Mouse (Mus musculus) ES-E14 (cell line): ENCODE data around the gene Nectin2. TPM values are rescaled to one million over a fixed set of nuclear protein-coding genes. Genes with fewer than 3 reads are reported as not detected.
A peak's percentile ranks its signal among the peaks of the same experiment; 100 is the strongest.

ENCODE experiments used
- DNase-seq: peaks from one replicate; pipeline ENCODE4 v3.0.0-alpha.2; 2013; ENCODE audit warnings: low read depth, low spot score
- H3K27ac ChIP-seq: 2 replicates; pipeline ENCODE4 v1.5.1; 2012; ENCODE audit warnings: low read depth, mild to moderate bottlenecking, low read length, moderate library complexity, mixed read lengths; ENCODE audit not compliant: poor library complexity, insufficient read depth, severe bottlenecking
- H3K36me3 ChIP-seq: 2 replicates; pipeline ENCODE4 v1.6.1; 2012; ENCODE audit warnings: mild to moderate bottlenecking, low read length, moderate library complexity, mixed read lengths; ENCODE audit not compliant: control insufficient read depth, poor library complexity, insufficient read depth, severe bottlenecking
- H3K4me1 ChIP-seq, 2 experiments: fragments of 150-350 bp in 1 of 2; sonication (generic) in 1 of 2; 2 replicates each; pipeline ENCODE4 v1.6.1; 2012; ENCODE audit warnings: low read length in 2 of 2, mild to moderate bottlenecking in 1 of 2, mixed read lengths in 1 of 2; ENCODE audit not compliant: control insufficient read depth in 2 of 2, insufficient read depth in 2 of 2, poor library complexity in 1 of 2
- H3K4me3 ChIP-seq, 2 experiments: fragments of 150-350 bp in 1 of 2; sonication (generic) in 1 of 2; 2 replicates each; pipeline ENCODE4 v1.5.1; 2012; ENCODE audit warnings: low read length in 2 of 2, low read depth in 1 of 2, mild to moderate bottlenecking in 1 of 2, mixed read lengths in 1 of 2; ENCODE audit not compliant: insufficient read depth in 1 of 2, poor library complexity in 1 of 2, severe bottlenecking in 1 of 2
- H3K9ac ChIP-seq: 2 replicates; pipeline ENCODE4 v1.6.1; 2012; ENCODE audit warnings: low read depth, mild to moderate bottlenecking, low read length, mixed read lengths; ENCODE audit not compliant: poor library complexity, insufficient read depth, severe bottlenecking
- H3K9me3 ChIP-seq: fragments of 150-350 bp; sonication (generic); 2 replicates; pipeline ENCODE4 v1.6.1; 2012; ENCODE audit warnings: low read depth, mild to moderate bottlenecking, low read length; ENCODE audit not compliant: control insufficient read depth, insufficient read depth
- CHD2 ChIP-seq: IDR thresholded peaks from 2 replicates; pipeline ENCODE4 v1.6.1; 2014; ENCODE audit warnings: mild to moderate bottlenecking, low read depth, low read length, inconsistent platforms
- HCFC1 ChIP-seq: IDR thresholded peaks from 2 replicates; pipeline ENCODE4 v1.6.1; 2012; ENCODE audit warnings: low read length, inconsistent platforms, borderline replicate concordance; ENCODE audit not compliant: insufficient read depth
- MAFK ChIP-seq: IDR thresholded peaks from 2 replicates; pipeline ENCODE4 v1.6.1; 2014; ENCODE audit warnings: mild to moderate bottlenecking, low read depth, low read length, inconsistent platforms; ENCODE audit not compliant: insufficient read depth
- ZC3H11A ChIP-seq: IDR thresholded peaks from 2 replicates; pipeline ENCODE4 v1.6.1; 2012; ENCODE audit warnings: low read depth, mild to moderate bottlenecking, inconsistent platforms, low read length, borderline replicate concordance
- ZNF384 ChIP-seq: IDR thresholded peaks from 2 replicates; pipeline ENCODE4 v1.6.1; 2012; ENCODE audit warnings: low read depth, low read length, inconsistent platforms
- in situ Hi-C, 2 experiments: fragments of 600-800 bp; cut with MboI; formaldehyde crosslinking; loops; one replicate each; pipeline ENCODE4 v1.15.1; 2025; ENCODE audit warnings: low sequenced_read_pairs in 2 of 2, inconsistent platforms in 1 of 2; ENCODE audit not compliant: unreplicated experiment in 2 of 2
- total RNA-seq: library from RNA; depleted of rRNA; stranded (reverse); fragments of 300-350 nt; gene quantifications from 2 replicates; pipeline ENCODE4 v1.2.3, GENCODE M21; 2012; rRNA removed

Gene Nectin2
- total RNA-seq = 241 and 392 TPM in 2 replicates

DNA sequence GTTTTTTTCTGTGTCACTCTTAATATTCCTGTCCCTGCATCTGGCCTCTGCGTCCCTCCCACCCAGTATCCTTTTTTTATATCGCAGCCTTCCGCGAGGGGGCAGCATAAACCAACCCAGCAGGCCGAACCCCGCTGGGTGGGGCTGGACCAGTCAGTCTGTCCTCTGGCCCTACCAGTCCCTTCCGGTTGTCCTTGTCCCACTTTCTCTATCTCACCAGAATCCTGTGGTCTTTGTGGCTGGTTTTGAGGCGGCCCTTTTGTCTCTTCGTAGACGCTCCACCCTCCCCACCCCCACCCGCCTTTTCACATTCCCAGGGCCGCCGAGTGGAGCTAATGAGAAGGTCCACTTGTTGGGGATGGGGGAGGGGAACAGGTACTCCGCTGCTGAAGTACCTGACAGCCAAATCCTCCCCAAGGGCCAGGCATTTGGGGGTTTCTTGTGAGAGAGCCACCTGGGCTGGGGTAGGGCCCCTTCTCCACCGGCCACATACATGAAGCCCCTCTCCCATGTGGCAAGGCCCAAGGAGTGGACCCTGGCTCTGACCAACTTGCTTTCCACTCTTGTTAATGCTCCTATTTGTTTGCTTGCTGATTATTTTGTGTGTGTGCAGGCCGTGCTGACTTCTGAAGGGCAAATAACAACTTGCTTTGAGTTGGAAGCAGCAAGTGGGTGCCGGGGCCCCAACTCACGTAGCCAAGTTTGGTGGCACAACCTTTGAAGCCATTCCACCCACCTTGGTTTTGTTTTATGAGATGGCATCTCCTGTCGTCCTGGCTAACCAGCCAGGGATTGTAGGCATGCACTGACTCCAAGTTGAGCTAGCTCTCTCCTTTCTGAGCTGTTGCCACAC is at the start of gene Nectin2:
Gene Nectin2, minus strand, starts transcription at position 267 of the 853 bp plus-strand sequence.
- Histone ChIP-seq H3K9ac (peak within 1 kb of the TSS; percentile 95), H3K27ac (peak within 1 kb of the TSS; percentile 90), H3K4me3 (peak within 1 kb of the TSS; percentile 94), H3K4me1 (peaks cover 7 to 21% of the 10 kb centered on the region in 2 experiments), H3K9me3 (no peaks in the 10 kb centered on the region), H3K36me3 (0 out of 2 replicates have a peak, but pooled peaks cover 5% of the 10 kb centered on the region)
- DNase-seq = peak; percentile 83
- peak; percentile 35; the same call in 1 of the 2 replicates for TF ChIP-seq ZC3H11A
- no peak; the same call in 1 of the 2 replicates for TF ChIP-seq CHD2
- no peak for TF ChIP-seq MAFK
- in situ Hi-C loops = loop anchor here in 1 of 2 experiments (10.0 kb wide), 1 partner anchor 64 kb away; no protein-coding TSS in a partner anchor

DNA sequence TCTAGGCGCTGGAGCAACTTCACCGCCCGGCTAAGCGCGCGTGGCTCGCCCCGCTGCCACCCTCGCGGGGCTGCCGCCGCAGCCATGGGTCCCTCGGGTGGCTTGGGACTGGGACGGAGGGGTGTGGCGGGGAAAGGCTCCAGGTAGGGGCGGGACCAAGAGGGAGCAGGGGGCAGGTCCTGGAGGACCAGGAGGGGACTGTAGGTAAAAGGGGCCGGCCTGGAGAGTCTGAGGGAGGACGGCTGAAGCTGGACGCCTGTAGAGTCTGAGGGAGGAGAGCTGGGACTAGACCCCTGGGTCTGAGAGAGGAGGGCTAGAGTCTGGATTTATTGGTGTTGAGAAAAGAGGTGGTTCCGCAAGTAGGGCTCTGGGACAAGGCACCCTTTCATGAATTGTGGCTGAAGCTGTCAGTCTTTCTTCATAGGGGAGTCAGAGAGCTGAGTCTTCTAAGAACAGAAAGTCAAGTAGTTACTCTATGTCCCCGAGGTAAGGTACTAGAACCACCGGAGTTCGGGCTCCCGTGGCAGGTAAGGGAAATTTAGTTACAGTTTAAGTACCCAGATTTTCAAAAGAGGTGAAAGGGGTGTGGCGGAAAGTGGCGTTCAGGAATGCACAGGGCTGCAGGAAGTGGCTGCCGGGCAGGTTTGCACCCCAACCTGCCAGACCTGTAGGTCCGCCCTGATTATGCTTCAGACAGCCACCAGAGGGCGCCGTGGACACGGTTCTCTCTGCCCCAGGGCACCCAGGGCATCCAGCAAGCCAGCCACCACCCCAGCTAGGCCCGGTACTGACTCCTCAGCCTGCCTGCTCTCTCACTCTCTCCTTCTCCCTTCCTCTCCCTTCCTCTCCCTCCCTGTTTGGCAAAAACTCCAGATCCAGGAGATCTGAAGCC is 46.7 kb upstream of the Nectin2 start, which contains the start of gene Cblc:
Gene Cblc, minus strand, starts transcription at position 113 of the 892 bp plus-strand sequence.
- Histone ChIP-seq H3K4me1 (no peaks in the 10 kb centered on the region), H3K27ac (no peak within 1 kb of the TSS), H3K4me3 (peak within 1 kb of the TSS; percentile 65 to 76), H3K9me3 (no peaks in the 10 kb centered on the region), H3K36me3 (no peaks in the 10 kb centered on the region), H3K9ac (peak within 1 kb of the TSS; percentile 67)
- in situ Hi-C loops = no loop called here
- DNase-seq = peak; percentile 88
- TF ChIP-seq MAFK (no peak), ZC3H11A (peak; percentile 75; the same call in 1 of the 2 replicates), HCFC1 (0 out of 2 replicates have a peak, but pooled peaks have one; percentile 21)

DNA sequence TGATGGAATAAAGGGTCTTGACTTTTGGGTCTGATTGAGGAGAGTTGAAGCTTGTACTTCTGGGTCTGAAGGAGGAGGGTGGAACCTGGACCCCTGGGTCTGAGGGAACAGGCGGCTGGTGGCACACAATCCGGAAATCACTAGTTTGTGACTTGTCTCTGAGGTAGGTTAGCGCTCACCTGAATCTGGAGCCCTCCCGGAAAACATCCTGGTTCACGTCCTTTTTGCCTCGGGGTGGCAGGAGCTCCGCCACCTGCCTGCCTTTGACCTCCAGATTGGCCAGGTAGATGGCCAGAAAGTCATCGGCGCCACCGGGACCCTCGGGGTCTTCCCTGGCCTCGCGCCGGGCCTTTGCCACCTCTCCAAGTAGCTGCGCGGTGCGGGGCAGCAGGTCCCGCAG is 46.0 kb upstream of the Nectin2 start:
- H3K27ac ChIP-seq = no peak overlapping the region
- no peak for DNase-seq
- no peaks in the 10 kb centered on the region for H3K9me3 ChIP-seq
- peak overlapping the region; percentile 67 for H3K9ac ChIP-seq
- TF ChIP-seq HCFC1 (no peak), MAFK (no peak), ZC3H11A (no peak), ZNF384 (no peak), CHD2 (no peak)
- no peaks in the 10 kb centered on the region for H3K36me3 ChIP-seq
- H3K4me3 ChIP-seq = peak overlapping the region; percentile 65 to 76
- H3K4me1 ChIP-seq = no peaks in the 10 kb centered on the region
- in situ Hi-C loops = no loop called here

DNA sequence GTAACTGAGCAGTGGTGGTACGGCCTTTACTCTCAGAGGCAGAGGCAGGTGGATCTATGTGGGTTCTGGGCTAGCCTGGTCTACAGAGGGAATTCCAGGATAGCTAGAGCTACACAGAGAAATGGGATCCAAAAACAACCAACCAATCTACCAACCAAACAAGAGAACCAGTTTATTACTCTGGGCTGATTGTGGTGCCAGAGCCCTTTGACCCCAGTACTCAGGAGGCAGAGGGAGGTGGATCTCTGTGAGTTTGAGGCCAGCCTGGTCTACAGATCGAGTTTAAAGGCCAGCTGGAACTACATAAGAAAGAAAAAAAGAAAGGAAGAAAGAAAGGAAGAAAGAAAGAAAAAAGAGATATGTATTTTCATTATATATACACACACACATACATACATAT is 45.0 kb upstream of the Nectin2 start:
- TF ChIP-seq MAFK = no peak
- TF ChIP-seq ZNF384 = no peak
- no peak for TF ChIP-seq ZC3H11A
- no peak for TF ChIP-seq CHD2
- no peak for TF ChIP-seq HCFC1
- Histone ChIP-seq H3K4me1 (peaks cover 0 to 2% of the 10 kb centered on the region in 2 experiments; a peak in 1 of 4 replicates), H3K27ac (no peak overlapping the region), H3K9ac (no peak overlapping the region), H3K4me3 (no peak overlapping the region), H3K9me3 (no peaks in the 10 kb centered on the region), H3K36me3 (no peaks in the 10 kb centered on the region)
- in situ Hi-C loops = no loop called here
- DNase-seq = no peak
